Mouse (Mus musculus) Muller cell, postnatal 12 days (primary cell): Measurements from ENCODE around the gene Etv6.

Source experiments
- DNase-seq: peaks from one replicate; pipeline ENCODE4 v3.0.0-alpha.2; 2015; ENCODE audit errors: inconsistent ontology term

Etv6 gene

GRCm38 (mm10) chr6:134111599-134111998 lies 76.1 kb downstream of the Etv6 start:
- no peak for DNase-seq

GRCm38 (mm10) chr6:134112753-134113152 lies 77.3 kb downstream of the Etv6 start:
- no peak for DNase-seq

GRCm38 (mm10) chr6:134113168-134113567 lies 77.7 kb downstream of the Etv6 start:
- DNase-seq, result no peak

- DNase-seq, result no peak
Measured at GRCm38 (mm10) chr6:134115219-134115968, 79.9 kb downstream of the Etv6 start.

- no peak for DNase-seq
Measured at GRCm38 (mm10) chr6:134117380-134117938, 82.0 kb downstream of the Etv6 start.

- DNase-seq, result no peak
Measured at GRCm38 (mm10) chr6:134118506-134118905, 83.0 kb downstream of the Etv6 start.

- peak; percentile 33 for DNase-seq
Measured at GRCm38 (mm10) chr6:134119136-134119535, 83.6 kb downstream of the Etv6 start.

- no peak for DNase-seq
Measured at GRCm38 (mm10) chr6:134120227-134120626, 84.7 kb downstream of the Etv6 start.

GRCm38 (mm10) chr6:134120712-134121111 lies 85.2 kb downstream of the Etv6 start:
- DNase-seq, result no peak

GRCm38 (mm10) chr6:134122945-134123344 lies 87.4 kb downstream of the Etv6 start:
- no peak for DNase-seq

- no peak for DNase-seq
Measured at GRCm38 (mm10) chr6:134123474-134123873, 88.0 kb downstream of the Etv6 start.

- DNase-seq, result no peak
Measured at GRCm38 (mm10) chr6:134124256-134124655, 88.8 kb downstream of the Etv6 start.

GRCm38 (mm10) chr6:134127996-134128395 lies 92.5 kb downstream of the Etv6 start:
- DNase-seq, result no peak

GRCm38 (mm10) chr6:134128594-134128993 lies 93.1 kb downstream of the Etv6 start:
- no peak for DNase-seq

- DNase-seq, result no peak
Measured at GRCm38 (mm10) chr6:134129848-134130247, 94.3 kb downstream of the Etv6 start.

- DNase-seq, result no peak
Measured at GRCm38 (mm10) chr6:134130816-134131215, 95.3 kb downstream of the Etv6 start.

- DNase-seq, result no peak
Measured at GRCm38 (mm10) chr6:134131601-134132000, 96.1 kb downstream of the Etv6 start.

GRCm38 (mm10) chr6:134133756-134134155 lies 98.3 kb downstream of the Etv6 start:
- no peak for DNase-seq

- DNase-seq, result no peak
Measured at GRCm38 (mm10) chr6:134134821-134135323, 99.4 kb downstream of the Etv6 start.

GRCm38 (mm10) chr6:134136315-134136714 lies 100.8 kb downstream of the Etv6 start:
- no peak for DNase-seq

- DNase-seq, result no peak
Measured at GRCm38 (mm10) chr6:134139359-134139758, 103.9 kb downstream of the Etv6 start.

- no peak for DNase-seq
Measured at GRCm38 (mm10) chr6:134140718-134141615, 105.5 kb downstream of the Etv6 start.
